Mouse (Mus musculus) heart, postnatal 0 days (tissue): ENCODE results near the gene Mrpl1.

ENCODE experiments used
- CTCF ChIP-seq: IDR thresholded peaks from 2 replicates; pipeline ENCODE4 v1.5.1; 2016; ENCODE audit warnings: antibody characterized with exemption, control low read depth, low read depth
- EP300 ChIP-seq: IDR thresholded peaks from 2 replicates; pipeline ENCODE4 v1.6.1; 2016; ENCODE audit warnings: antibody characterized with exemption, low read depth

DNA sequence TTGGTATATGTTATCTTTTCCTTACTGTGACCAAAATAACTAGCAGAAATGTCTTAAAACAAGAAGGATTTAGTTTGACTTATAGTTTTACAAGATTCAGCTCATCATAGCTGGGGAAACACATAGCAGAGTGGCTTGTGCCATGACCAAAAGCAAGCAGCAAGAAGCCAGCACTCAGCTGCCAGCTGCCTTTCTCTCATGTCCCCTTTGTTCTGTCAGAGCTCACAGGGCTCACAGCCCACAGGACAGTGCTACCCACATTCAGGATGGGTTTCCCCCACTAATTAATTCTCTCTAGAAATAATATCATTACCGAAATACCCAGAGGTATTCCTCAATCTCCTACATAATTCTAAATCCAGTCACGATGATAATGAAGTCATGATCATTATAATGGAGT, 1.8 kb upstream of the Mrpl1 start:
- no peak for TF ChIP-seq CTCF
- no peak for TF ChIP-seq EP300
